Mouse (Mus musculus) cerebellum, adult (tissue): ENCODE data around the gene Npw.

Source experiments
- ATAC-seq: cut with Nextera tagmentation; 2 replicates; pipeline ENCODE4 v1.9.2; 2017; ENCODE audit warnings: mild to moderate bottlenecking, moderate library complexity, mixed read lengths; ENCODE audit not compliant: insufficient number of reproducible peaks, low FRiP score, low TSS enrichment

Gene Npw

GRCm38 (mm10) chr17:24658017-24658758 lies at the start of gene Npw:
Gene Npw (minus strand): TSS chr17:24658457.
- no peak for ATAC-seq

GRCm38 (mm10) chr17:24707801-24708425 lies 49.7 kb upstream of the Npw start:
- no peak for ATAC-seq

GRCm38 (mm10) chr17:24706982-24707800 lies 48.9 kb upstream of the Npw start, which contains the start of gene Tbl3:
Gene Tbl3 (minus strand): TSS chr17:24707660.
- peak; percentile 64; the same call in 1 of the 2 replicates for ATAC-seq

GRCm38 (mm10) chr17:24705821-24706220 lies 47.6 kb upstream of the Npw start:
- no peak for ATAC-seq

- ATAC-seq = no peak
These were observed 43.0 kb upstream of the Npw start for GRCm38 (mm10) chr17:24701251-24701650.

DNA sequence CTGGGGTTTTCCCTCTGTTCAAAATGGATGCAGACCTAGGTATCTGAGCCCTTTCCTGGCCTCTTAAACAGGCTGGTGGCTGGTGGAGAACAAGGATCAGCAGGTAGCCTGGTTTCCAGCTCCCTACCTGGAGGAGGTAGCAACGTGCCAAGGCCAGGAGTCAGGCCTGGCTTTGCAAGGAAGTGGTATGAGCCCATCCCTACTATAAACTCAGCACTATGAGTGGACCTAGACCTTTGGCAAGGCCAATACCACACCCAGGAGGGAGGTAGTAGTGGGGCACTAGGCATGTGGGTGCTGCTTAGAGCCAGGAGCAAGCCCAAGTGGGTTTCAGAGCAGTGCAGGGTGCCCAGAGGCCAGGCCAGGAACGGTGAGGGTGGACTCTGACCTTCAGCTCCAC lies 41.2 kb upstream of the Npw start:
- no peak for ATAC-seq

- no peak for ATAC-seq
These were observed 40.5 kb upstream of the Npw start for GRCm38 (mm10) chr17:24698715-24699114.

GRCm38 (mm10) chr17:24697985-24698384 lies 39.7 kb upstream of the Npw start:
- ATAC-seq = no peak

- ATAC-seq = peak; percentile 77; the same call in 1 of the 2 replicates
These were observed 37.9 kb upstream of the Npw start, which contains the start of the genes Gfer and Noxo1 for GRCm38 (mm10) chr17:24696011-24696697. Gene Gfer (minus strand): TSS chr17:24696156. Gene Noxo1 (plus strand): TSS chr17:24696234.

DNA sequence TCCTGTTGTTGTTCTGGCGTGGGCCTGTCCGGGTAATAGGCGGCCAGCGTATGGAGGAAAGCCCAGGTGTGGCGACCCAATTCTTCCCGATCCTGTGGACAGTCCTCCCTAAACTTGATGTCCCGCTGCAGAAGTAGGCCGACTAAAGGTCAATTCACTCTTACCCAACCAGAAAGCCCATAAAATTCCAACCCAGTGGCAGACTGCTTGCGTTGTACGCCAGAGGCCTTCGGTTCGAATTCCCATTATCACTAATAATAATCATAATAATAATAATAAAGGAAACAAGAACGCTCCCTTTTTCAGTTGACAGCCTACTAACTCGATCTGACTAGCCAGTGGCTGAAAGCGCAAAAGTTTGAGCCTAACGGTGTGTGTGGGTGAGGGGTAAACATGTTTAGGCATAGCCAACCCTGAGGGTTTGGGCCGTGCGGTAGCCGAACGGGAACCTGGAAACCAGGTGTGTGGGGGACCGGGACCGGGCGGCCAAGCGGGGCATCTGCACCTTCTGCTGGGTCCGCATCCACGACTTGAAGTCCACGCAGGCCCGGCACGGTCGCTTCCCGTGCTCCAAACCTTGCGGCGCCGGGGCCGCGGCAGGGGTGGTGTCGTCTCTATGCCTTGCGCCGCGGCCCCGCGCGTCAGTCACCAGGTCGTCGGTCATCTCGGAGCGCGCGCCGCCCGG lies 37.2 kb upstream of the Npw start:
- ATAC-seq = no peak

DNA sequence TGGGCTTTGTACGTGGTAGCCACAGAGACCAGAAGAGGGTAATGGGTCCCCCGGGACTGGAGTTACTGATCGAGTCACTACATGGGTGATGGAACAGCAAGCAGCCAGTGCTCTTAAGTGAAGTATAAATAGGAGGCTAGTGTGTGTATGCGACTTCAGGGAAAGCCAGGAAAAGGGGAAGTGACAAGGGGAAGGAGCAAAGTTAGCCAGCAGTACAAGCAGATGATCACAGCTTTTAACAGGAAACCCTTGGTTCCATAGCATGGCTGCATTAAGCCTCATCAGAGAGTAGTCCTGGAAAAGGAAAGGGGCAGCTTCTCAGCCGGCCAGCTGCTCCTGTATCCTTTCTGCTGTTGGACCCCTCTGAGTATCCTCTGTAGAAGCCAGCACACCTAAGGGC lies 34.1 kb upstream of the Npw start:
- ATAC-seq = no peak

DNA sequence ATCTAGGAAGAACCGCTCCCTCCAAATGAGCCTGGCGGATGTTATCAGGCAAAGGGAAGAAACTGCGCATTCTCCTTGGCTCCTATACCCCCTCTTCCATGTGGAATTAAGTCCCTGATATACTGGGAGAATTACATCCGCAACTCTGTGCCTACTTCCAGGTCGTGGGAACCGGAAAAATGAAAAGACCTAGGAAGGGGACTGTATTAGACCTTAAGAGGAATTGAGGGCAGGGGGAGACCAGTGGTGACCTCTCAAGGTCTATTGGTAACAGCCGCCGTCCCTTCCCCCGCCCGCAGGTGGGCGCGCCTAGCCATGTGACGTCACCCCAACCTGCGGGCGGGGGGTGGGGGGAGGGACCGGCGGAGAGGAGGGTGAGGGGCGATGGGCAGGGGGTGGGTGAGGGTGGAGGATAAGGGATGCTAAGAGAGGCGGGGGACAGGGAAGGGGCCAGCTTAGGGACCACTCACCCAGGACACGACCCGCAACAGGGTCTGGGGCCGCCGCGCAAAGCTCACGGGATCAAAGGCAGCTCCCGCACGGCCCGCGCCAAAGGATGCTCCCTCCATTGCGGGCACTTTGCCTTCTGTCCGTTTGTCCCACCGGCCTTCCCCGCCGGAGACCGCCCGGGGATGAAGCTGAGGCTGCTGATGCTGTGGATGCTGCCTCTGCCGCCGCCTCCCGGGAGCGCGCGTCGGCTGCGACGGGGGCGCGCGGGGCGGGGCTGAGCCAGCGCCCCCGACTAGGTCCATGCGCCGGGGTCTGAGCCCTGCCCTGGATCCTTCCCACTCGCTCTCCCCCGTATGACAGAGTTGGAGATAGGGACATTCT lies 31.2 kb upstream of the Npw start, which contains the start of gene Syngr3:
Gene Syngr3, minus strand, starts transcription at position 705 of the 831 bp plus-strand sequence.
- ATAC-seq = no peak; the same call in 1 of the 2 replicates

DNA sequence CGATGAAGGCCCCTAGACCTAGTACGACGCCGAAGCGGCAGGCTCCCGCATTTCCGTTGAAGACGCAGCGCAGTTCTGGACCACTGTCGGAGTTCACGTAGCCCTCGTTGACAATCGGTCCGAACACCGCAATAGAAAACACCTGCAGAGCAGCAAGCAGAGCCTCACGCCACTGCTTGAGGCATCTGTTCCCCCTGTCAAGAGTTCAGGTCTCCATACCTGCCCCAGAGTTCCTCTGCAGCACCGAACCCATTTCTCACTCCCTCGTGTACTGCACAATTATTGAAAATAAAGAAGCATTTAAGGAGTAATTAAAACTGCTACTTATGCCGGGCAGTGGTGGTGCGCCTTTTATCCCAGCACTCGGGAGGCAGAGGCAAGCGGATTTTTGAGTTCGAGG lies 29.3 kb upstream of the Npw start:
- no peak for ATAC-seq

- ATAC-seq = no peak
These were observed 28.9 kb upstream of the Npw start for GRCm38 (mm10) chr17:24687146-24687595.

DNA sequence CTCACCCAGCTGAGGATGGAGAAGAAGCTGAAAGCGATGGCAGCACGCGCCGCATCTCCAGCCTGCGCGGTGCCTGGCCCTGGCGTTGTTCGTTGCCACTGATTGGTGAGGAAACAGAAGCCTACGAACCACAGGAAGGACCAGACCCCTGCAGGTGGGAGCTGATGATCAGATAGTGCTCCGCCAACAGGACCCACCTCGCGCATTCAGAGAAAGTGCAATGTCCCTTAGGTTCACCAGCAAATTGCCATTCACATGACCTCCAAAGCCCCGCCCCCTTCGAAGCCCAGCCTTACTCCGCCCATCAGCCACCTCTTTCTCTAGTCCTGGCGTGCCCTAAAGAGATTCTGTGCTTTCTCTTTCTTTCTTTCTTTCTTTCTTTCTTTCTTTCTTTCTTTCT lies 28.3 kb upstream of the Npw start:
- no peak for ATAC-seq

- no peak for ATAC-seq
These were observed 19.3 kb upstream of the Npw start for GRCm38 (mm10) chr17:24677500-24678080.

- ATAC-seq = no peak
These were observed 18.6 kb upstream of the Npw start for GRCm38 (mm10) chr17:24676877-24677276.

- no peak for ATAC-seq
These were observed 17.9 kb upstream of the Npw start for GRCm38 (mm10) chr17:24676187-24676586.
